Mouse (Mus musculus) brain, adult 2 months (tissue): ENCODE results near the gene Tm7sf3.

ENCODE experiments used
- DNase-seq: peaks from one replicate; pipeline ENCODE4 v3.0.0; 2011; ENCODE audit warnings: low read depth, low spot score

Gene Tm7sf3

GRCm38 (mm10) chr6:146660591-146660990 is 18.0 kb upstream of the Tm7sf3 start:
- peak; percentile 29 for DNase-seq

- peak; percentile 43 for DNase-seq
Observed at GRCm38 (mm10) chr6:146653197-146653596, 10.6 kb upstream of the Tm7sf3 start.

- no peak for DNase-seq
Observed at GRCm38 (mm10) chr6:146651431-146651830, 8.8 kb upstream of the Tm7sf3 start.

GRCm38 (mm10) chr6:146650013-146650412 is 7.4 kb upstream of the Tm7sf3 start:
- peak; percentile 51 for DNase-seq

GRCm38 (mm10) chr6:146643184-146643570 is 553 bp upstream of the Tm7sf3 start:
- no peak for DNase-seq

- DNase-seq, result no peak
Observed at GRCm38 (mm10) chr6:146641621-146642210, 908 bp downstream of the Tm7sf3 start.

GRCm38 (mm10) chr6:146640991-146641390 is 1.6 kb downstream of the Tm7sf3 start:
- DNase-seq, result no peak

GRCm38 (mm10) chr6:146640068-146640965 is 2.3 kb downstream of the Tm7sf3 start:
- no peak for DNase-seq

- no peak for DNase-seq
Observed at GRCm38 (mm10) chr6:146636482-146636881, 6.1 kb downstream of the Tm7sf3 start.

GRCm38 (mm10) chr6:146634759-146635606 is 7.6 kb downstream of the Tm7sf3 start:
- DNase-seq, result no peak

GRCm38 (mm10) chr6:146634015-146634722 is 8.5 kb downstream of the Tm7sf3 start:
- peak; percentile 94 for DNase-seq

- peak; percentile 88 for DNase-seq
Observed at GRCm38 (mm10) chr6:146633629-146634014, 9.0 kb downstream of the Tm7sf3 start.

GRCm38 (mm10) chr6:146633097-146633496 is 9.5 kb downstream of the Tm7sf3 start:
- DNase-seq, result no peak

GRCm38 (mm10) chr6:146632403-146632802 is 10.2 kb downstream of the Tm7sf3 start:
- no peak for DNase-seq

GRCm38 (mm10) chr6:146631847-146632246 is 10.8 kb downstream of the Tm7sf3 start:
- DNase-seq, result no peak

GRCm38 (mm10) chr6:146630961-146631360 is 11.7 kb downstream of the Tm7sf3 start:
- no peak for DNase-seq

GRCm38 (mm10) chr6:146629781-146630756 is 12.6 kb downstream of the Tm7sf3 start:
- peak; percentile 23 for DNase-seq

- DNase-seq, result no peak
Observed at GRCm38 (mm10) chr6:146628123-146628522, 14.5 kb downstream of the Tm7sf3 start.

- DNase-seq, result no peak
Observed at GRCm38 (mm10) chr6:146616670-146617069, 26.0 kb downstream of the Tm7sf3 start.

- no peak for DNase-seq
Observed at GRCm38 (mm10) chr6:146615891-146616290, 26.7 kb downstream of the Tm7sf3 start.
